Mouse (Mus musculus) left cerebral cortex, postnatal 4 days (tissue): ENCODE data around the gene Ndufs3. TPM values are rescaled to one million over a fixed set of nuclear protein-coding genes. Genes with fewer than 3 reads are reported as not detected.

Experiments
- DNase-seq: peaks from one replicate; pipeline ENCODE4 v3.0.0-alpha.2; 2022
- intact Hi-C: fragments of 180-260 bp; cut with DNase I; formaldehyde crosslinking; loops from one replicate; pipeline ENCODE4 v1.15.1; 2025
- total RNA-seq, 2 experiments: library from RNA; stranded (reverse); gene quantifications; 2 replicates each; pipeline ENCODE4 v1.2.3; 2021

Ndufs3 gene
- total RNA-seq, 2 experiments from 2014 or later: 158 to 162 TPM

- DNase-seq: no peak
- intact Hi-C loops: loop anchor here (10.0 kb wide), 1 partner anchor 151 kb away; no protein-coding TSS in a partner anchor
These were observed 40.4 kb downstream of the Ndufs3 start for GRCm38 (mm10) chr2:90864184-90864583.

- intact Hi-C loops: loop anchor here (10.0 kb wide), 1 partner anchor 153 kb away; no protein-coding TSS in a partner anchor
- no peak for DNase-seq
These were observed 43.1 kb downstream of the Ndufs3 start for GRCm38 (mm10) chr2:90861486-90861885.

DNA sequence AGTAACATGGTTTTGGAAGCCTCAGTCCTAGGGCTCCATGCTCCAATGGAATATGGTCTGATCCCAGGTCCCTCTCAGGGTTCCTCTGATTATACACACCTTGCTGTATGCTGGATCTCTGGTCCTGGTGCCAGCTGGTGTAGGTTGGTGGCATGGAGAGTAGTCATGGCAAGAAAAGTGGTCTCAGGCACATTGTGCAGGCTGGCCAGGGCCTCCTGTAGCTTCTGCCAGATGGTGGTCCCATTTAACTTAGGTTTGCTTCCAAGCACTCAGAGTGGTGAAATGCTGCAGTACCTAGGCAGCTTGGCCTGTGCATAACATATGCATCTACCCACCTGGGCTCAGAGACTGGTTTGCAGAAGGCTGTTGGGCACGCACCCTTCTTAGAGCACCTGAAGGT, 54.2 kb downstream of the Ndufs3 start:
- DNase-seq: no peak
- intact Hi-C loops: no loop called here

DNA sequence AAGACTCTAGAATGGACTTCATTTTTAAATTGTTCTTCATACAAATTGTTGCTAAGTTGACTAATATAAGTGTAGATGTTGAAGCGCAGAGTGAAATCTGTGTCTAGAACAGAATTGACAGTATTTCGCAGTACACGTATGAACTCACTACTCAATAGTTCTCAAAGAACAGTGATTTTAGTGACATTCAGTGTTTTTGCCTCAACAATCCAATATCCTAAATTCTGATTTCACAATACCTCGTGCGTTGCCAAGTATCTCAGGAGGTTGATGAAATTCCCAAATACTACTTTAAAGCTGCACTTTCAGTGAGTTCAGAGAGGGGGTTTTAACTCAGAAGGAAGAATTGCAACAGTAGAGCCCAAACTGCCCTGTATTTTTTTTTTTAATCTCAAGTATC, 56.3 kb downstream of the Ndufs3 start:
- intact Hi-C loops: no loop called here
- no peak for DNase-seq

DNA sequence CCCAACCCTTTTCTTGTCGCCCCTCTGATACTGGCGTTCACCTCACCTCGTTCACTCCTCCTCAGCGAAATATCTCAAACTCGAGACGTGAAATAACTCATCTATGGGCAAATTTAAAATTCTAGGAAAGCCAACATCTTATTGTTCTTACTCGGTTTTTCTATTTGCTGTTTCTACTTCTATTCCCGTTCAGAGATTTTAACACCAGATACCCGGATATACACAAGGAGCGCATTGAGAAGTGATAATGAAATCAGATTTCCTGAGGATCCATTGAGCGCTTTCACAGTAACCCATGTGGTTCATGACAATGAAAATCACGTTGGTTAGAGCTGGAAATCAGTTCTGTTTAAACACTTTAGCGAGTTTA, 57.0 kb downstream of the Ndufs3 start:
- no peak for DNase-seq
- intact Hi-C loops: no loop called here

- peak; percentile 99 for DNase-seq
- intact Hi-C loops: no loop called here
These were observed 57.5 kb downstream of the Ndufs3 start, which contains the start of gene Mtch2 for GRCm38 (mm10) chr2:90846955-90847680. TSS of gene Mtch2 (plus strand) at chr2:90847155.

DNA sequence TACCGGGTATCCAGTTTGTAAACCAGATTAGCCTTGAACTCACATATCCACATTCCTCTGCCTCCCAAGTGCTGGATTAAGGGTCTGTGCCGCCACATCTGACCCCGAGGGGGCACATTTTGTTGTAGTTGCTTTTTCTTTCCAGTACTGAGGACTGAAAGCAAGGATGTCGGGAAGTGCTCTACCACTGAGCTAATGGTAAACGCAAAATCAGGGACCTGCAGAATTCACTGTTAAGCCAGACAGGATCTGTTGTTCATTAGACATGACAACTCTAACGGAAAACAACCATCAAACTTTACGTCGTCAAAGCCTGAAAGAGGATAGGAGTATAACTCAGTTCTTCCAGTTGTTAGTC, 58.1 kb downstream of the Ndufs3 start:
- intact Hi-C loops: no loop called here
- DNase-seq: peak; percentile 15

DNA sequence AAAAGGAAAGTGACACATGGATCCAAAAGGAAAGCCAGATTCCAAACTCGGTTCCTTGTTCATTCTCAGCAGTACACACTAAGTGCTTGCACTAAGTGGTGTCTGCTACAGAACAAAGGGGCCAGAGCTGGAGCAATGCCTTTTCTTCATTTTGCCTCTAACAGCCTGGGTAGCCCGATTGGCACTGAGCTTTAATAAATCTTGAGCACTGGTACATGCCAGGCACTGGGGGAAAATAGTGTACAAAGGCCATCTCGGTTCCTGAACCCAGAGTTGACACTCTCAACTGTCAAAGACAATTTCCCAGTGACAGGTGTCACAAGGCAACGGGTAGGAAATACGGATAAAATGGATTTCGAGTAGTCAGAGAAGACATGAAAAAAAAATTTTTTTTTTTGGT, 58.5 kb downstream of the Ndufs3 start:
- DNase-seq: no peak
- intact Hi-C loops: no loop called here

DNA sequence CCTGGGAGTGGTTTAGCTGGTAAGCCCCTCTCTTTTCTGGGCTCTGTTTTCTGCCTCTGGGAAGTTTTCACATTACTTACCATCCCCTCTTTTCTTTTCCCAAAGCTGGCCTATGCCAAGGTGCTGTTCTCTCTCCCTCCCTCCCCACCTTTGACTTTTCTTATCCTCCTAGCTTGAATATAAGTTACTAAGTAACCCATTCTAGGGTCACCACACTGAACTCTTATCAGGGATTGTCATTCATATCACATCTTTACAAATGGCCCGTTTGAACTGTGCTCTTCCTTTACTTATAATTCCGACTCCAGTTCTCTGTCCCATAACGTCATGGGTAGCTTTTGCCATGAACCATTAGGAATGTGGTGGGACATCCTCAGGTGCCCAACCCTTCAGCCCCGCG, 59.4 kb downstream of the Ndufs3 start:
- intact Hi-C loops: no loop called here
- no peak for DNase-seq

Other genes starting within 250 kb of the Ndufs3 start
- gene Nup160, start 227.6 kb downstream of the Ndufs3 start, total RNA-seq: 10 to 100 TPM; 26.6 to 29.0 TPM
- 100 to 1,000 TPM; 103 to 116 TPM for gene Fnbp4, start 159.5 kb downstream of the Ndufs3 start, total RNA-seq
- under 1 TPM; 0.36 to 0.66 TPM for gene Agbl2, start 122.1 kb downstream of the Ndufs3 start, total RNA-seq
- 100 to 1,000 TPM; 141 to 148 TPM for gene Mtch2, start 57.7 kb downstream of the Ndufs3 start, total RNA-seq
- gene C1qtnf4, start 19.0 kb downstream of the Ndufs3 start, total RNA-seq: 100 to 1,000 TPM; 143 TPM
- 10 to 100 TPM; 37.5 to 43.6 TPM for gene Kbtbd4, start 87 bp downstream of the Ndufs3 start, total RNA-seq
- 100 to 1,000 TPM; 133 to 142 TPM for gene Celf1, start 35.6 kb upstream of the Ndufs3 start, total RNA-seq
- not detected for gene Rapsn, start 130.8 kb upstream of the Ndufs3 start, total RNA-seq
- gene Psmc3, start 149.2 kb upstream of the Ndufs3 start, total RNA-seq: 100 to 1,000 TPM; 190 to 192 TPM
- gene Slc39a13, start 165.6 kb upstream of the Ndufs3 start, total RNA-seq: 10 to 100 TPM; 30.6 to 41.6 TPM
- gene Spi1, start 177.6 kb upstream of the Ndufs3 start, total RNA-seq: 1 to 10 TPM; 3.0 to 3.2 TPM
- not detected for gene Mybpc3, start 213.3 kb upstream of the Ndufs3 start, total RNA-seq